In the genomic region with DNA sequence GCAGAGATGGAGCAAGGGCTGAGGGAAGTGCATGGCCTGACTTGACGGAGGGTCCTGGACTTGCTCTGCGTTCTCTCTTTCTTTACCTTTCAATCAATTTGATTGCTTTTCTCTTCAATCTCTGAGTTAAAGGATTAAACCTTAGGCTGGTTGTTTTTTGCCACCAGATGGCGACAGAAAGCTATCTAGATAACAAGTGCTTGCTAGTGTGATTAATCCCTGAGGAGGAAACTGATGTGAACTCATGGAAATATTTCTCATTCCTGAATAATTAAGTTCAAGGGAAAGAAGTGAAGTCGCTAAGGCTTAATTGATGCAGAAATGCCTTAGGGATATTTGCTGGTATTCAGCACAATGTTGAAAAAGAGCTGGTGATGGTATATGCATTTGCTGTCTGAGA, we compare ENCODE assay signal across 8 mouse cellular contexts. TPM values are rescaled to one million over a fixed set of nuclear protein-coding genes. Genes with fewer than 3 reads are reported as not detected.
DNase-seq lines count a peak whose midpoint lies in the region; ATAC-seq and TF ChIP-seq lines count a peak whose summit lies in the region.

No protein-coding gene starts in this region.

- H3K4me3 ChIP-seq in spleen, adult 2 months (ENCODE audit: extremely low read depth, insufficient read depth, insufficient read length), result no peak overlapping the region
- H3K4me3 ChIP-seq in limb, embryonic 11.5 days (ENCODE audit: low read depth, low read length), result no peak overlapping the region

- H3K27me3 ChIP-seq in spleen, adult 2 months (ENCODE audit: control insufficient read depth, insufficient read depth, low read length), result no peaks in the 10 kb centered on the region
- no peaks in the 10 kb centered on the region for H3K27me3 ChIP-seq in limb, embryonic 11.5 days (ENCODE audit: control insufficient read depth, insufficient read depth, low read length)

- no peaks in the 10 kb centered on the region for H3K36me3 ChIP-seq in spleen, adult 2 months (ENCODE audit: control insufficient read depth, insufficient read depth, low read length)
- H3K36me3 ChIP-seq in limb, embryonic 11.5 days (ENCODE audit: control insufficient read depth, insufficient read depth, low read length), result no peaks in the 10 kb centered on the region

- no peaks in the 10 kb centered on the region for H3K9me3 ChIP-seq in limb, embryonic 11.5 days (ENCODE audit: control insufficient read depth, low read length)

- TF ChIP-seq POLR2A in spleen, adult 2 months (IDR thresholded peaks at IDR 0.05; ENCODE audit: low read depth, low read length), result no peak

- H3K9ac ChIP-seq in limb, embryonic 11.5 days (ENCODE audit: low read length), result no peak overlapping the region

- no peak overlapping the region for H3K4me2 ChIP-seq in limb, embryonic 11.5 days (ENCODE audit: low read depth, severe bottlenecking)

- no peaks in the 10 kb centered on the region for H3K4me1 ChIP-seq in spleen, adult 2 months (ENCODE audit: control insufficient read depth, insufficient read depth, insufficient read length)
- no peaks in the 10 kb centered on the region for H3K4me1 ChIP-seq in limb, embryonic 11.5 days (ENCODE audit: control insufficient read depth, insufficient read depth, low read length)

- WGBS in spleen, adult 2 months, result 23% methylated on average over 4 of the region's 4 CpGs
- 9% methylated on average over 4 of the region's 4 CpGs for WGBS in limb, embryonic 11.5 days

- DNase-seq in adrenal gland, adult (ENCODE audit: inconsistent age in 2 of 2, low spot score in 1 of 2), result peak; percentile 34 to 86
- no peak for DNase-seq in adrenal gland, adult 8-10 months
- DNase-seq in spleen, adult 2 months (ENCODE audit: low read depth in 1 of 2, low spot score in 2 of 2), result peak; percentile 21 to 32
- no peak for DNase-seq in spleen, postnatal 4 days (ENCODE audit: low spot score in 2 of 2)
- peak; percentile 40 to 69 for DNase-seq in kidney, adult 8-10 months
- peak; percentile 56 for DNase-seq in limb, embryonic 11.5 days (ENCODE audit: low spot score)
- DNase-seq in right cerebral cortex, postnatal 4 days, result peak; percentile 77

- TF ChIP-seq CTCF in spleen, adult 2 months (IDR thresholded peaks at IDR 0.05; ENCODE audit: extremely low read depth, insufficient read depth, insufficient read length, insufficient replicate concordance), result no peak

- 0 out of 2 replicates have a peak, but pooled peaks have one; percentile 56 for ATAC-seq in common myeloid progenitor, adult 5-6 weeks (replicated peaks; ENCODE audit: low read depth, poor library complexity, severe bottlenecking)
- ATAC-seq in limb, embryonic 11.5 days (ENCODE audit: insufficient number of reproducible peaks, low FRiP score, low TSS enrichment, low read depth), result no peak

- H3K27ac ChIP-seq in spleen, adult 2 months (ENCODE audit: insufficient read depth, low read length), result no peak overlapping the region
- no peak overlapping the region for H3K27ac ChIP-seq in limb, embryonic 11.5 days (replicated peaks; ENCODE audit: low read depth, low read length)

RNA-seq across cellular contexts. Expression of a gene that starts 17.7 kb away (rescaled TPM):
- 1 to 10 TPM; 1.2 to 2.2 (median 1.8) TPM for total RNA-seq in adrenal gland, adult 8-10 months (2022)
- polyA plus RNA-seq in spleen, adult 2 months (2012; rRNA removed), result 1.4 and 1.5 TPM in 2 replicates
- total RNA-seq in common myeloid progenitor, adult 5-6 weeks (2017), result 1.3 and 3.7 TPM in 2 replicates
- polyA plus RNA-seq in limb, embryonic 11.5 days (2014; fragmentation: Nextera tagmentation; extraction: Ambion mirVana), result 0.88 and 1.4 TPM in 2 replicates

RNA-seq across cellular contexts. Expression of a gene that starts 55.7 kb away (rescaled TPM):
- total RNA-seq in adrenal gland, adult 8-10 months (2022), result 1 to 10 TPM in 1 of 4 experiments, under 1 TPM in 1, not detected in 2; 0.41 to 1.6 TPM
- 0.11 TPM in 1 of 2 replicates, not detected in the other for polyA plus RNA-seq in spleen, adult 2 months (2012; rRNA removed)
- total RNA-seq in common myeloid progenitor, adult 5-6 weeks (2017), result not detected in 2 replicates
- polyA plus RNA-seq in limb, embryonic 11.5 days (2014; fragmentation: Nextera tagmentation; extraction: Ambion mirVana), result 0.37 TPM in 2 replicates

Comparison
In these comparisons a context has a peak if more than half of its experiments do, and no peak if none do; other contexts are left out.
1. DNase-seq: peak in adrenal gland, adult (2 of 2), spleen, adult 2 months (2 of 2), kidney, adult 8-10 months (2 of 2), limb, embryonic 11.5 days (single experiment) and right cerebral cortex, postnatal 4 days (single experiment); none in adrenal gland, adult 8-10 months (single experiment) and spleen, postnatal 4 days (0 of 2).